Mouse (Mus musculus): ENCODE results near the gene Rexo4. TPM values are rescaled to one million over a fixed set of nuclear protein-coding genes. Genes with fewer than 3 reads are reported as not detected.
A peak's percentile ranks its signal among the peaks of the same experiment; 100 is the strongest.

Rexo4 gene
- polyA plus RNA-seq, 1 experiment from 2014 or later, result 46.9 TPM

GRCm38 (mm10) chr2:26913416-26914147 is 50.6 kb downstream of the Rexo4 start:
- Histone ChIP-seq H3K36me3 (peaks cover 45% of the 10 kb centered on the region), H3K9me3 (no peaks in the 10 kb centered on the region), H3K27me3 (ENCODE audit: insufficient read depth, poor library complexity, severe bottlenecking) (no peaks in the 10 kb centered on the region), H3K4me3 (no peak overlapping the region), H3K27ac (no peak overlapping the region), H3K4me1 (peaks cover 47% of the 10 kb centered on the region)
- WGBS, result 77% methylated on average over 17 of the region's 17 CpGs
- no peak for DNase-seq (ENCODE audit: low spot score)

- H3K36me3 ChIP-seq, result peaks cover 48% of the 10 kb centered on the region
- H3K9me3 ChIP-seq, result no peaks in the 10 kb centered on the region
- H3K4me3 ChIP-seq, result peak overlapping the region; percentile 88
- WGBS, result 70% methylated on average over 5 of the region's 5 CpGs
- DNase-seq (ENCODE audit: low spot score), result no peak
- H3K27me3 ChIP-seq (ENCODE audit: insufficient read depth, poor library complexity, severe bottlenecking), result no peaks in the 10 kb centered on the region
- H3K4me1 ChIP-seq, result peaks cover 50% of the 10 kb centered on the region
- H3K27ac ChIP-seq, result peak overlapping the region; percentile 96; the same call in 1 of the 2 replicates
Observed at GRCm38 (mm10) chr2:26912253-26912770, 51.9 kb downstream of the Rexo4 start.

GRCm38 (mm10) chr2:26910994-26911765 is 53.0 kb downstream of the Rexo4 start:
- under 1% methylated on average over 37 of the region's 37 CpGs for WGBS
- Histone ChIP-seq H3K27me3 (ENCODE audit: insufficient read depth, poor library complexity, severe bottlenecking) (no peaks in the 10 kb centered on the region), H3K36me3 (peaks cover 60% of the 10 kb centered on the region), H3K4me1 (peaks cover 44% of the 10 kb centered on the region), H3K4me3 (peak overlapping the region; percentile 88), H3K27ac (peak overlapping the region; percentile 96), H3K9me3 (no peaks in the 10 kb centered on the region)
- no peak for DNase-seq (ENCODE audit: low spot score)

GRCm38 (mm10) chr2:26910124-26910993 is 53.8 kb downstream of the Rexo4 start, which contains the start of the genes Med22 and Rpl7a:
Gene Med22, minus strand, starts transcription at chr2:26910677.
Gene Rpl7a, plus strand, starts transcription at chr2:26910764.
- Histone ChIP-seq H3K4me3 (peak within 1 kb of the TSS; percentile 88), H3K36me3 (peaks cover 68% of the 10 kb centered on the region), H3K9me3 (no peaks in the 10 kb centered on the region), H3K27me3 (ENCODE audit: insufficient read depth, poor library complexity, severe bottlenecking) (no peaks in the 10 kb centered on the region), H3K27ac (peak within 1 kb of the TSS; percentile 96), H3K4me1 (peaks cover 38% of the 10 kb centered on the region)
- under 1% methylated on average over 74 of the region's 74 CpGs for WGBS
- peak; percentile 98 for DNase-seq (ENCODE audit: low spot score)

- no peaks in the 10 kb centered on the region for H3K9me3 ChIP-seq
- H3K27me3 ChIP-seq (ENCODE audit: insufficient read depth, poor library complexity, severe bottlenecking), result no peaks in the 10 kb centered on the region
- peaks cover 32% of the 10 kb centered on the region for H3K4me1 ChIP-seq
- H3K36me3 ChIP-seq, result peaks cover 68% of the 10 kb centered on the region
- peak overlapping the region; percentile 96 for H3K27ac ChIP-seq
- DNase-seq (ENCODE audit: low spot score), result no peak
- H3K4me3 ChIP-seq, result peak overlapping the region; percentile 88
Observed at GRCm38 (mm10) chr2:26909387-26909784, 54.8 kb downstream of the Rexo4 start.

DNA sequence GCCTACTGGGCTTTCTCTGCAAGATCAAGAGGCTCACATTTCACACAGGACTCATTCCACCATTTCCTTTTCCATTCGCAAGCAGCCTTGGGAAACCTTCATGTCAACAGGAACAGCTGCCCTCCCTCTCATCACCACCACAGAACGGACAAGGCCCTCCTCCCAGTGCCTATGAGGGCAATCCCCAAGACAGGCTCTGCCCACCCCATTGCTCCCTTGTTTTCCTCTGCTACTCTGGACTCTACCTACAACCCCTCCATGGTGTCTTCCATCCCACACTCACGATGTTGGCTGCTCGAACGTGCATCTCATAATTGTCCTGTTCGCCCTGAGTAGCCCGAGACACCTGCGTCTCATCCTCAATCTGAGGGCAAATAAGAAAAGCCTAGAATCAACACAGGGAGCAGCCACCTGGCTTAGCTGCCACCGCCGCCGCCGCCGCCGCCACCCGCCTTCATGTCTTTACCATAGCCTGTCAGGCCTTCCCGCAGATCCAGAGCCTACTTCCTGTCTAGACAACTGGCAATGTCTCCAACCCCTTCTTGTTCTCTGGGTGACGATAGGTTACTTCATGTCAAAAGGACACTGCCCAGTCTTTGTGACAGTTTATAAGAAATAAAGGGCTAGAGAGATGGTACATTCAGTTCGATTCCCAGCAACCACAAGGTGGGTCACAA is 55.3 kb downstream of the Rexo4 start:
- Histone ChIP-seq H3K9me3 (no peaks in the 10 kb centered on the region), H3K27me3 (ENCODE audit: insufficient read depth, poor library complexity, severe bottlenecking) (no peaks in the 10 kb centered on the region), H3K4me1 (peaks cover 34% of the 10 kb centered on the region), H3K36me3 (peaks cover 63% of the 10 kb centered on the region), H3K27ac (peak overlapping the region; percentile 17; the same call in 1 of the 2 replicates), H3K4me3 (peak overlapping the region; percentile 88)
- DNase-seq (ENCODE audit: low spot score), result no peak
- 81% methylated on average over 18 of the region's 18 CpGs for WGBS

DNA sequence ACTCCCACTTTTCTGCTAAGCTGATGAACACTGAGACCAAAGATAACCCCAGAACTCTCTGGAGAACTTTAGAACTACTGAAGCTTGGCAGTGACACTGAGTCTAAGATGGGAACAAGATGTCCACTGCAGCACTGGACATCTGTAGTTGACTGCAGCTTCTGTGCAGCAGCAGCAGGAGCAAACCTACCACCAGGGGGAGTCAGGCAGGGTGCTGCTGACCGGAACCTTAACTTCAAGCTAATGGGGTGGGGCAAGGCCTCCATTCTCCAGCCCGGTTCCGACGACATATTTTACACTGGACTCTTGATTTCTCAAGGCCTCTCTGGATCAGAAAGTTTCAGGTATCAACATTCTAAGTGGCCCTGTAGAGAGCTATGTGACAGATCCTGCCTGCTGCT is 57.1 kb downstream of the Rexo4 start:
- 59% methylated on average over 4 of the region's 4 CpGs for WGBS
- H3K9me3 ChIP-seq, result no peaks in the 10 kb centered on the region

GRCm38 (mm10) chr2:26906431-26906830 is 57.8 kb downstream of the Rexo4 start:
- DNase-seq (ENCODE audit: low spot score), result no peak
- Histone ChIP-seq H3K9me3 (no peaks in the 10 kb centered on the region), H3K27me3 (ENCODE audit: insufficient read depth, poor library complexity, severe bottlenecking) (no peaks in the 10 kb centered on the region), H3K4me1 (peaks cover 36% of the 10 kb centered on the region), H3K36me3 (peaks cover 39% of the 10 kb centered on the region), H3K27ac (no peak overlapping the region), H3K4me3 (no peak overlapping the region)
- 93% methylated on average over 3 of the region's 3 CpGs for WGBS

More for the DNA sequence above, 57.1 kb downstream of the Rexo4 start:
- DNase-seq (ENCODE audit: low spot score), result no peak
- H3K4me1 ChIP-seq, result peaks cover 36% of the 10 kb centered on the region
- no peak overlapping the region for H3K27ac ChIP-seq
- peaks cover 46% of the 10 kb centered on the region for H3K36me3 ChIP-seq
- H3K4me3 ChIP-seq, result no peak overlapping the region
- H3K27me3 ChIP-seq (ENCODE audit: insufficient read depth, poor library complexity, severe bottlenecking), result no peaks in the 10 kb centered on the region

DNA sequence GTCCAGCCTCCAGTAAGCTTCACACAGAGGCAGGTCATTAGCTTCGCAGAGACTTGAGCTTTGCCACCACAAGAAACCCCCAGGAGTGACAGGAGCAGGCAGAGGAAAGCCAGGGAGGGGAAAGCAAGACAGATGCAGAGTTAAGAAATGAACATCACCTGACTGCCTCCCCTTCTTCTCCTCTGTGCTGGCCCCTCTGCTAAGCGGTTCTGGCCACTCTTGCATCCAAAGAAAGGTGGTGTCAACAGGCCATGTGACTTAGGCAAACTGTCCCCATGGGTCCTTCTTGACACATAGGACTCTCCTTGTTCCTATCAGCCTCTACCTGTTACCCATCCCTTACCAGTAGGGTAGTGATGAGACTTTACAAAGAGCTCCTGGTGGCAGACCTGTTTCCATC is 58.2 kb downstream of the Rexo4 start:
- Histone ChIP-seq H3K4me1 (peaks cover 38% of the 10 kb centered on the region), H3K9me3 (no peaks in the 10 kb centered on the region), H3K4me3 (no peak overlapping the region), H3K27me3 (ENCODE audit: insufficient read depth, poor library complexity, severe bottlenecking) (no peaks in the 10 kb centered on the region), H3K36me3 (peaks cover 38% of the 10 kb centered on the region), H3K27ac (no peak overlapping the region)
- WGBS, result 83% methylated on average over 2 of the region's 2 CpGs
- no peak for DNase-seq (ENCODE audit: low spot score)

Measured in heart, embryonic 10.5 days (tissue).